Mouse (Mus musculus) forebrain, postnatal 0 days (tissue): ENCODE measurements around the gene Olfr648. TPM values are rescaled to one million over a fixed set of nuclear protein-coding genes. Genes with fewer than 3 reads are reported as not detected.

ENCODE experiments used
- ATAC-seq: fragments of 200-750 bp; cut with Nextera tagmentation; 2 replicates; pipeline ENCODE4 v1.8.0; 2017; ENCODE audit warnings: mild to moderate bottlenecking, moderate library complexity
- DNase-seq: peaks from one replicate; pipeline ENCODE4 v3.0.0-alpha.2; 2015
- H3K27ac ChIP-seq: fragments of 300-500 bp; sonication (generic); 2 replicates; pipeline ENCODE4 v1.5.1; 2014; ENCODE audit warnings: low read depth, mild to moderate bottlenecking, antibody characterized with exemption, low read length, moderate library complexity, mixed read lengths
- H3K27me3 ChIP-seq: fragments of 300-500 bp; sonication (generic); 2 replicates; pipeline ENCODE4 v1.6.1; 2014; ENCODE audit warnings: mild to moderate bottlenecking, low read length, mixed read lengths; ENCODE audit not compliant: insufficient read depth
- H3K36me3 ChIP-seq: fragments of 300-500 bp; sonication (generic); 2 replicates; pipeline ENCODE4 v1.6.1; 2014; ENCODE audit warnings: mild to moderate bottlenecking, moderate library complexity; ENCODE audit not compliant: insufficient read depth
- H3K4me1 ChIP-seq: fragments of 300-500 bp; sonication (generic); 2 replicates; pipeline ENCODE4 v1.6.1; 2014; ENCODE audit warnings: antibody characterized with exemption; ENCODE audit not compliant: insufficient read depth
- H3K4me2 ChIP-seq: fragments of 300-500 bp; sonication (generic); 2 replicates; pipeline ENCODE4 v1.6.1; 2014; ENCODE audit warnings: low read depth, mild to moderate bottlenecking, moderate library complexity
- H3K4me3 ChIP-seq: fragments of 300-500 bp; sonication (generic); 2 replicates; pipeline ENCODE4 v1.5.1; 2014; ENCODE audit warnings: low read depth, low read length, mixed read lengths
- H3K9ac ChIP-seq: fragments of 300-500 bp; sonication (generic); 2 replicates; pipeline ENCODE4 v1.6.1; 2014; ENCODE audit warnings: mild to moderate bottlenecking
- H3K9me3 ChIP-seq: fragments of 300-500 bp; sonication (generic); 2 replicates; pipeline ENCODE4 v1.6.1; 2016; ENCODE audit warnings: low read length
- CTCF ChIP-seq: sonication (generic); IDR thresholded peaks from 2 replicates; pipeline ENCODE4 v1.5.1; 2016; ENCODE audit warnings: antibody characterized with exemption, control low read depth, low read depth
- WGBS: fragments of 180-500 bp; shearing (Covaris S2); extraction: QIAGEN DNeasy Blood & Tissue Kit; methylation state at CpG from one replicate; pipeline ENCODE4 v1.1.7; 2014; 5-methylcytosine and 5-hydroxymethylcytosine counted together
- polyA plus RNA-seq: library from polyadenylated mRNA; unstranded; fragments of >200 nt; fragmentation: Nextera tagmentation; extraction: Ambion mirVana; gene quantifications from 2 replicates; pipeline ENCODE4 v1.2.1, GENCODE M21; 2015
- total RNA-seq: library from RNA; depleted of rRNA; stranded (reverse); fragments of >200 nt; gene quantifications from 2 replicates; pipeline ENCODE4 v1.2.3, GENCODE M21; 2014

Olfr648 gene
- total and polyA plus RNA-seq, 2 experiments from 2014 or later, result 0.28 TPM; not detected in 1

DNA sequence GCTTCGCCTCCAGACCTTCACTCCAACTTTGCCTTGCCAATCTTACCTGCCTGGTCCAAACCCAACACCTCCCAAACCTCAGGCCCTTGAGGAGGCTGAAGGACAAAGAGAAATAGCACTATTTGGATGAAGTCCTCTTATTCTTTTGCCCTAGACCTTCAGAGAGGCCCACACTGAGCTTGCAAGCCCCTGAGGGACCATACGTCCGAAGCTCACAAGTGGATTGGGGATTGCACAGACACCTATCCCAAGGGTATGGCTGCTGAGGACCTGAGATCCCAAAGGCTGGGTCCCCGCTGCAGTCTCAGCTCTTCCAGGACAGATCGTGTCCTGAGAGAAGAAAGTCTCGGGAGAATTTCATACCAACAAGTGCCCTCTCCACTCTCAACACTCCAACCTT lies 12.7 kb upstream of the Olfr648 start, which contains the start of gene Olfr649:
Gene Olfr649 (minus strand): TSS at position 101 of the 400 bp plus-strand sequence.
- no peaks in the 10 kb centered on the region for H3K27me3 ChIP-seq
- no peaks in the 10 kb centered on the region for H3K4me1 ChIP-seq
- no peaks in the 10 kb centered on the region for H3K36me3 ChIP-seq
- no peak within 1 kb of the TSS for H3K4me2 ChIP-seq
- TF ChIP-seq CTCF, result no peak
- no peak within 1 kb of the TSS for H3K4me3 ChIP-seq
- ATAC-seq, result no peak
- H3K27ac ChIP-seq, result no peak within 1 kb of the TSS
- no peak for DNase-seq
- WGBS, result 90% methylated on average over 6 of the region's 6 CpGs
- no peak within 1 kb of the TSS for H3K9ac ChIP-seq
- H3K9me3 ChIP-seq, result no peaks in the 10 kb centered on the region

- Histone ChIP-seq H3K4me2 (no peak overlapping the region), H3K9ac (no peak overlapping the region), H3K9me3 (no peaks in the 10 kb centered on the region), H3K27ac (no peak overlapping the region), H3K4me1 (no peaks in the 10 kb centered on the region), H3K36me3 (no peaks in the 10 kb centered on the region), H3K4me3 (no peak overlapping the region), H3K27me3 (no peaks in the 10 kb centered on the region)
- DNase-seq, result no peak
- WGBS, result 62% methylated on average over 9 of the region's 9 CpGs
- no peak for ATAC-seq
- TF ChIP-seq CTCF, result no peak
These were observed 8.1 kb upstream of the Olfr648 start for GRCm38 (mm10) chr7:104191275-104191674.

GRCm38 (mm10) chr7:104179074-104179473 lies 4.1 kb downstream of the Olfr648 start:
- Histone ChIP-seq H3K4me1 (no peaks in the 10 kb centered on the region), H3K4me3 (no peak overlapping the region), H3K9ac (no peak overlapping the region), H3K36me3 (no peaks in the 10 kb centered on the region), H3K4me2 (no peak overlapping the region), H3K27me3 (no peaks in the 10 kb centered on the region), H3K27ac (no peak overlapping the region), H3K9me3 (no peaks in the 10 kb centered on the region)
- no peak for TF ChIP-seq CTCF
- ATAC-seq, result no peak
- 73% methylated on average over 1 of the region's 1 CpGs for WGBS
- no peak for DNase-seq

- Histone ChIP-seq H3K4me3 (no peak overlapping the region), H3K4me2 (no peak overlapping the region), H3K4me1 (no peaks in the 10 kb centered on the region), H3K9me3 (no peaks in the 10 kb centered on the region), H3K9ac (no peak overlapping the region), H3K27me3 (no peaks in the 10 kb centered on the region), H3K27ac (no peak overlapping the region), H3K36me3 (no peaks in the 10 kb centered on the region)
- ATAC-seq (no peak), DNase-seq (no peak)
- TF ChIP-seq CTCF, result no peak
- WGBS, result 52% methylated on average over 5 of the region's 5 CpGs
These were observed 4.7 kb downstream of the Olfr648 start for GRCm38 (mm10) chr7:104178422-104179054.

- Histone ChIP-seq H3K27ac (no peak overlapping the region), H3K4me1 (no peaks in the 10 kb centered on the region), H3K27me3 (no peaks in the 10 kb centered on the region), H3K9ac (no peak overlapping the region), H3K36me3 (no peaks in the 10 kb centered on the region), H3K9me3 (no peaks in the 10 kb centered on the region), H3K4me3 (no peak overlapping the region), H3K4me2 (no peak overlapping the region)
- ATAC-seq, result no peak
- WGBS, result 17% methylated on average over 1 of the region's 1 CpGs
- no peak for DNase-seq
- no peak for TF ChIP-seq CTCF
These were observed 8.1 kb downstream of the Olfr648 start for GRCm38 (mm10) chr7:104175085-104175484.

GRCm38 (mm10) chr7:104169634-104170204 lies 13.5 kb downstream of the Olfr648 start:
- no peak for TF ChIP-seq CTCF
- 83% methylated on average over 6 of the region's 6 CpGs for WGBS
- H3K27ac ChIP-seq, result no peak overlapping the region
- H3K4me3 ChIP-seq, result no peak overlapping the region
- H3K9ac ChIP-seq, result no peak overlapping the region
- no peak overlapping the region for H3K4me2 ChIP-seq
- H3K36me3 ChIP-seq, result no peaks in the 10 kb centered on the region
- H3K4me1 ChIP-seq, result no peaks in the 10 kb centered on the region
- no peak for DNase-seq
- H3K9me3 ChIP-seq, result no peaks in the 10 kb centered on the region
- no peaks in the 10 kb centered on the region for H3K27me3 ChIP-seq
- ATAC-seq, result no peak

GRCm38 (mm10) chr7:104167105-104167504 lies 16.1 kb downstream of the Olfr648 start:
- H3K36me3 ChIP-seq, result no peaks in the 10 kb centered on the region
- no peak overlapping the region for H3K4me3 ChIP-seq
- H3K4me1 ChIP-seq, result no peaks in the 10 kb centered on the region
- no peak for ATAC-seq
- H3K27ac ChIP-seq, result no peak overlapping the region
- no peak overlapping the region for H3K9ac ChIP-seq
- no peaks in the 10 kb centered on the region for H3K27me3 ChIP-seq
- H3K4me2 ChIP-seq, result no peak overlapping the region
- H3K9me3 ChIP-seq, result no peaks in the 10 kb centered on the region
- no peak for DNase-seq
- 91% methylated on average over 6 of the region's 6 CpGs for WGBS
- no peak for TF ChIP-seq CTCF
